Mouse (Mus musculus) intestine, postnatal 0 days (tissue): ENCODE measurements around the gene AA467197. TPM values are rescaled to one million over a fixed set of nuclear protein-coding genes. Genes with fewer than 3 reads are reported as not detected.
A peak's percentile ranks its signal among the peaks of the same experiment; 100 is the strongest.

Experiments used
- ATAC-seq: fragments of 200-750 bp; cut with Nextera tagmentation; 2 replicates; pipeline ENCODE4 v1.8.0; 2017; ENCODE audit warnings: mild to moderate bottlenecking, moderate TSS enrichment, moderate library complexity
- H3K27ac ChIP-seq: fragments of 300-500 bp; sonication (generic); 2 replicates; pipeline ENCODE4 v1.5.1; 2014; ENCODE audit warnings: mild to moderate bottlenecking, low read depth, low read length, moderate library complexity
- H3K27me3 ChIP-seq: fragments of 300-500 bp; sonication (generic); replicated peaks from 2 replicates; pipeline ENCODE4 v1.6.1; 2014; ENCODE audit warnings: low read length, mixed read lengths; ENCODE audit not compliant: control insufficient read depth, insufficient read depth
- H3K36me3 ChIP-seq: fragments of 300-500 bp; sonication (generic); 2 replicates; pipeline ENCODE4 v1.6.1; 2014; ENCODE audit warnings: mild to moderate bottlenecking, moderate library complexity; ENCODE audit not compliant: control insufficient read depth, insufficient read depth
- H3K4me1 ChIP-seq: fragments of 300-500 bp; sonication (generic); replicated peaks from 2 replicates; pipeline ENCODE4 v1.6.1; 2014; ENCODE audit warnings: antibody characterized with exemption, low read length, mixed read lengths; ENCODE audit not compliant: control insufficient read depth, insufficient read depth
- H3K4me2 ChIP-seq: fragments of 300-500 bp; sonication (generic); replicated peaks from 2 replicates; pipeline ENCODE4 v1.6.1; 2014; ENCODE audit warnings: low read depth, mild to moderate bottlenecking, moderate library complexity
- H3K4me3 ChIP-seq: fragments of 300-500 bp; sonication (generic); 2 replicates; pipeline ENCODE4 v1.5.1; 2014; ENCODE audit warnings: low read depth, low read length
- H3K9ac ChIP-seq: fragments of 300-500 bp; sonication (generic); 2 replicates; pipeline ENCODE4 v1.6.1; 2014; ENCODE audit warnings: mild to moderate bottlenecking, low read depth, low read length
- H3K9me3 ChIP-seq: fragments of 300-500 bp; sonication (generic); 2 replicates; pipeline ENCODE4 v1.6.1; 2016; ENCODE audit warnings: mixed run types; ENCODE audit not compliant: control insufficient read depth
- CTCF ChIP-seq: sonication (generic); IDR thresholded peaks from 2 replicates; pipeline ENCODE4 v1.5.1; 2016; ENCODE audit warnings: low read depth, mild to moderate bottlenecking, control low read depth, antibody characterized with exemption, moderate library complexity
- WGBS: fragments of 180-500 bp; shearing (Covaris S2); extraction: QIAGEN DNeasy Blood & Tissue Kit; methylation state at CpG from one replicate; pipeline ENCODE4 v1.1.7; 2014; 5-methylcytosine and 5-hydroxymethylcytosine counted together
- polyA plus RNA-seq: library from polyadenylated mRNA; unstranded; fragments of >200 nt; fragmentation: Nextera tagmentation; extraction: Ambion mirVana; gene quantifications from 2 replicates; pipeline ENCODE4 v1.2.1, GENCODE M21; 2015

The AA467197 gene
- polyA plus RNA-seq, 1 experiment from 2014 or later, result 38.4 TPM

DNA sequence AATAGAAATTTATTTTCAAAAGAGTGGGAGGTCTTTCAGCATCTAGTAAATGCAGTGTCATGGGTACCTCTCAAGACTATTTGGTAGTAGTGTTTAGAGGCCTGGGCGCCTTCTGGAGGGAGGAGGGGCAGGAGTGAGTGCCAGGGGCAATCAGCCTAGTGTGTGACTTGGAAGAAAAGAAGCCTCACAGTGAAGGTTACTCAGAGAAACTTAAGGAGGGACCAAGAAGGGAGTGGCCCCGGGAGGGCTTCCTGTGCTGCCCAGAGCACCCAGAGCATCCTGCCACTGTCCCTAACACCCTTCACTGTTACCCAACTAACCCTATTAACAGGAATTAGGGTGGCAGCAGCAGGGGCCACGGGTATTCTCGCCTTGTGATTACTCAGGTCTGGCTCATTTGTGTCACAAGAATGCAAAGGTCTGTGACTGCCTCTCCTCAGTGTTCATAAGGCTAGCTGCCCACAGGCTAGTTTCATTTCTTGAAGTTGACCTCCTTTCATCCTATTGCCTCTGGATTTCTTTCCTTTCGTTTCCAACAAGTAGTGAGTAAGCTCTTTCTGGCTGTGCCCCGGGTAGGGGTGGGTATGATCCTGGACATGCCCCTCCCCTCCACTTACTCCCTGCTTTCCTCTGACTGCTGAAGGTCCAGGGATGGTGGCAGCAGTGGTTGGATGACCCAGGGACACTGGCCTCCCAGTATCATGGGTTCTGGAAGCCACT is 28.6 kb downstream of the AA467197 start:
- peak; percentile 32; the same call in 1 of the 2 replicates for ATAC-seq
- no peak overlapping the region for H3K4me3 ChIP-seq
- H3K9me3 ChIP-seq, result no peaks in the 10 kb centered on the region
- H3K9ac ChIP-seq, result no peak overlapping the region
- TF ChIP-seq CTCF, result no peak
- H3K4me2 ChIP-seq, result no peak overlapping the region
- no peak overlapping the region for H3K27ac ChIP-seq
- WGBS, result 49% methylated on average over 6 of the region's 6 CpGs
- no peaks in the 10 kb centered on the region for H3K4me1 ChIP-seq
- H3K27me3 ChIP-seq, result no peaks in the 10 kb centered on the region
- H3K36me3 ChIP-seq, result no peaks in the 10 kb centered on the region

DNA sequence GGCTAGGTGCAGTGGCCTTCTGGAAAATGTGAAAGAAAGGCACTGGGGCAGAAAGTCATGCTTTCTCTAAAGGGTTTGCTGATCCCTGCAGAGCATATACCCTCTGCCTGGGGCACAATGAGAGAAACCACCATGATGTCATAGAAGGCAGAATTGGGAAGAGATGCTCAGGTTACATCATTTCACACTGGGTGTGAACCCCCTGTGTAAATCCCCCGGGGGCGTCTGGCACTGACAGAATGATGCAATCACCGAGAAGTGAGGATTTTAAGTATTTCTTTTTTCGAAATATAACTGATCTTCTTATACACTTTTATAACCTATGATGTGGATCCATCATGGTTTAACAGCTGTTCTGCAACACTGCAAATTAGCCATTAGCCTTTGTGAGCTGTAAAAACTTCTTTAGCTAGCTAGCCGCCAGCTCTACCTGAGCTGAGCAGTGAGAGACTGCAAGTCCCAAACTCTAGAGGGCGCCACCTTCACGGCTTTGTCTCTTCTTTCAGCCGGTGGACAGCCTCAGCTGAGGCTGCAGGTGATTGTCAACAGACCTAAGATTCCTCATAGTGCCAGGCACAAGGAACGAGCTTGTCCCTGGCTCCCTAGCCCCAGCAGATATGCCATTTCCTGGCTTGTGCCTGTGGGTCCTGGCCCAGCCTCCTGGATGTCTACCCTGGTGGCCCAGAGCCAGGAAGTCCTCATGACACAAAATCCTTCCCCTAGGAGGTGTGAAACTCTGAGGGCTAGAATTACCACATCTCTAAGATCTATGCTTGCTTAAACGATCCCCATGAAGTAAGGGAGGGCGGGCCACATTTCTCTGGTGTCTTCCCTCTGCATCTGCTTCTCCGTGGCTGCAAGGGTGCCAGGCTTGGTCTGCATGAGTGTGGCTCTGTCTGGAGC is 29.4 kb downstream of the AA467197 start:
- peak; percentile 85 for TF ChIP-seq CTCF
- Histone ChIP-seq H3K27ac (no peak overlapping the region), H3K27me3 (no peaks in the 10 kb centered on the region), H3K9me3 (no peaks in the 10 kb centered on the region), H3K36me3 (no peaks in the 10 kb centered on the region), H3K9ac (no peak overlapping the region), H3K4me2 (no peak overlapping the region), H3K4me3 (no peak overlapping the region), H3K4me1 (no peaks in the 10 kb centered on the region)
- ATAC-seq, result peak; percentile 76
- 38% methylated on average over 12 of the region's 12 CpGs for WGBS

DNA sequence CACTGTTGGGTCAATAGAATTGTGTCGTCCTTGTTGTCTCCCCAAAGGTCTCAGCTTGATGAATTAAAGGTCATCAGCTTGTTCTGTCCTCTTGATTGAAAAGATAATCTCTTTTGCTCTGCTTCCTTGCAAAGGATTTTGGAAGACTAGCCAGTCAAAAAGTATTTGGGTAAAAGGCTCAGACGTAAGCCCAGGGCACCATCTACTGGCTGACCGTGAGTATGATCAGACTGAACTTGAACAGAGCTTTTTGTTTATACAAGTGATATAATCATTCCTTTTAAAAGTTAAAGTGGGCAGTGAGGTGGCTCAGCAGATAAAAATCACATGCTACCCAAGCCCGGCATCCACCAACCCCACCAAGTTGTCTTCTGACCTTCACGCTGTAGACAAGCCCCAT is 31.1 kb downstream of the AA467197 start:
- WGBS, result 25% methylated on average over 5 of the region's 5 CpGs
- Histone ChIP-seq H3K9me3 (no peaks in the 10 kb centered on the region), H3K27ac (no peak overlapping the region), H3K9ac (no peak overlapping the region), H3K27me3 (no peaks in the 10 kb centered on the region), H3K4me1 (no peaks in the 10 kb centered on the region), H3K4me2 (no peak overlapping the region), H3K4me3 (no peak overlapping the region), H3K36me3 (no peaks in the 10 kb centered on the region)
- no peak for ATAC-seq
- peak; percentile 82 for TF ChIP-seq CTCF

DNA sequence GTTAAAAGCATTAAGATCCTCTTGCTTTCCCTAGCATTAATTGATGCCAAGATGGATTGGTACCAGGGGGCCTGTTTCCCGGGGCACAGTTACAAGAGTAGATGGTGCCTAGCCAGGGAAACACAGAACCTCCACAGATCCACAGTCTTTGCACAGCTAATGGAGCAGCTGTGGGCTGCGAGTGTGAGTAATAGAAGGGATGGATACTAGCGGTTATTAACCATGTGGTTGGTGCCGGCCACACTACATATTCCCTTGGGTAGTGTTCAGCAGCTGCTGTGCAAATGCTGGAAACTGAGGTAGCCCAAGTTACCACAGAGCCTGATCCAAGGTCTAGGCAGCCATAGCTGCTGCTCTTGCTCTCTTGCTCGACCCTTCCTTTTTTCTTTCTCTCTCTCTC is 34.9 kb downstream of the AA467197 start:
- Histone ChIP-seq H3K27ac (no peak overlapping the region), H3K4me1 (no peaks in the 10 kb centered on the region), H3K4me2 (no peak overlapping the region), H3K36me3 (no peaks in the 10 kb centered on the region), H3K27me3 (no peaks in the 10 kb centered on the region), H3K9ac (no peak overlapping the region), H3K4me3 (no peak overlapping the region), H3K9me3 (no peaks in the 10 kb centered on the region)
- 64% methylated on average over 5 of the region's 5 CpGs for WGBS
- no peak for ATAC-seq
- no peak for TF ChIP-seq CTCF

DNA sequence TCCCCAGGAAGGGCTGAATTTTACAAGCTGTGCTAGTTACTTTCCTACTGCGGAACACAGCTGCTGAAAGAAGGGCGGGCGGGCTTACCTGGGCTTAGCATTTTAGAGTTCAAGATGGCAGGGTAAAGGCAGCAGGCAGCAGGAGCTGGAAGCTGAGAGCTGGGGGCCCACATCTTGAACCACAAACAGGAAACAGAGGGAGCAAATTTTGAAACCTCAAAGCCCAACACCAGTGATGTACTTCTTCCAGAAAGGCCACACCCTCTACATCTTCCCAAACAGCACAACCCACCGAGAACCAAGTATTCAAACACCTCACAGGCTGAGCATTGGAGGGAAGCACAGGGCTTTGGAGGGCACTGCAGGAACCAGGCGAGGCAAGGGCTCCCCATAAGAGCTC is 36.1 kb downstream of the AA467197 start:
- no peaks in the 10 kb centered on the region for H3K9me3 ChIP-seq
- no peaks in the 10 kb centered on the region for H3K4me1 ChIP-seq
- no peak for ATAC-seq
- H3K36me3 ChIP-seq, result no peaks in the 10 kb centered on the region
- no peak overlapping the region for H3K9ac ChIP-seq
- TF ChIP-seq CTCF, result no peak
- H3K27ac ChIP-seq, result no peak overlapping the region
- H3K27me3 ChIP-seq, result no peaks in the 10 kb centered on the region
- no peak overlapping the region for H3K4me2 ChIP-seq
- H3K4me3 ChIP-seq, result no peak overlapping the region
- 65% methylated on average over 5 of the region's 5 CpGs for WGBS

DNA sequence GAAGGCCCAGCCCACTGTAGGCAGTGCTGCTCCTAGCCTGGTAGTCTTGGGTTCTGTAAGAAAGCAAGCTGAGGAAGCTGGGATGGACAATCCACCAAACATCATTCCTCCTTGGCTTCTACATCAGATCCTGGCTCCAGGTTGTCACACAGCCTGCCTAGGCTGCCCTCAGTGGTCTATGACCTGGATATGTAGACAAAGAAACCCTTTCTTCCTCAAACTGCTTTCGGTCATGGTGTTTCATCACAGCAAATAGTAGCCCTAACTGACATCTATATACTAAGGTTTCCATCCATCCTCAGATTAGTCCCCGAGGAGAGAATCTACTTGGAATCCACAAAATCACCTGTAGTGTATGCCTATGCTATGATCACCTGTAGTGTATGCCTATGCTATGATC is 38.3 kb downstream of the AA467197 start:
- H3K27me3 ChIP-seq, result no peaks in the 10 kb centered on the region
- no peaks in the 10 kb centered on the region for H3K36me3 ChIP-seq
- WGBS, result 93% methylated on average over 2 of the region's 2 CpGs
- no peak overlapping the region for H3K27ac ChIP-seq
- no peak for TF ChIP-seq CTCF
- no peak overlapping the region for H3K9ac ChIP-seq
- H3K4me3 ChIP-seq, result no peak overlapping the region
- no peaks in the 10 kb centered on the region for H3K9me3 ChIP-seq
- H3K4me1 ChIP-seq, result no peaks in the 10 kb centered on the region
- no peak overlapping the region for H3K4me2 ChIP-seq
- ATAC-seq, result no peak
